Mouse (Mus musculus): ENCODE measurements around the gene Cryge.
"Not testable (repeated sequence)": the region's sequence is repeated elsewhere in the genome, so short reads cannot be mapped to it uniquely, and the experiment has no call there.

Cryge gene

GRCm38 (mm10) chr1:65050952-65051351, at the start of gene Cryge:
Cryge (minus strand) TSS chr1:65051149.
- not testable (repeated sequence) for DNase-seq

GRCm38 (mm10) chr1:65096953-65097352, 46.0 kb upstream of the Cryge start:
- DNase-seq = no peak

- no peak for DNase-seq
Measured at GRCm38 (mm10) chr1:65091566-65091965, 40.6 kb upstream of the Cryge start.

- DNase-seq = no peak
Measured at GRCm38 (mm10) chr1:65090370-65090769, 39.4 kb upstream of the Cryge start.

- no peak for DNase-seq
Measured at GRCm38 (mm10) chr1:65088567-65089356, 37.8 kb upstream of the Cryge start.

GRCm38 (mm10) chr1:65082188-65082587, 31.2 kb upstream of the Cryge start, which contains the start of gene Crygb:
Crygb (minus strand) TSS chr1:65082288.
- DNase-seq = no peak

- no peak for DNase-seq
Measured at GRCm38 (mm10) chr1:65075607-65076006, 24.7 kb upstream of the Cryge start.

GRCm38 (mm10) chr1:65073589-65073988, 22.6 kb upstream of the Cryge start, which contains the start of gene Crygc:
Crygc (minus strand) TSS chr1:65073689.
- no peak for DNase-seq

- no peak for DNase-seq
Measured at GRCm38 (mm10) chr1:65067842-65068241, 16.9 kb upstream of the Cryge start.

- DNase-seq = no peak
Measured at GRCm38 (mm10) chr1:65064201-65064600, 13.3 kb upstream of the Cryge start.

GRCm38 (mm10) chr1:65063352-65063751, 12.4 kb upstream of the Cryge start, which contains the start of gene Crygd:
Crygd (minus strand) TSS chr1:65063452.
- no peak for DNase-seq

GRCm38 (mm10) chr1:65052140-65052539, 1.2 kb upstream of the Cryge start:
- DNase-seq = no peak

GRCm38 (mm10) chr1:65051696-65052095, 747 bp upstream of the Cryge start:
- no peak for DNase-seq

GRCm38 (mm10) chr1:65048781-65049180, 2.2 kb downstream of the Cryge start:
- no peak for DNase-seq

GRCm38 (mm10) chr1:65046401-65047109, 4.4 kb downstream of the Cryge start:
- no peak for DNase-seq

GRCm38 (mm10) chr1:65043433-65043832, 7.5 kb downstream of the Cryge start:
- DNase-seq = no peak

GRCm38 (mm10) chr1:65041837-65042236, 9.1 kb downstream of the Cryge start:
- no peak for DNase-seq

GRCm38 (mm10) chr1:65040806-65041205, 10.1 kb downstream of the Cryge start:
- no peak for DNase-seq

- DNase-seq = no peak
Measured at GRCm38 (mm10) chr1:65039679-65040078, 11.3 kb downstream of the Cryge start.

- DNase-seq = no peak
Measured at GRCm38 (mm10) chr1:65037542-65037941, 13.4 kb downstream of the Cryge start.

GRCm38 (mm10) chr1:65035513-65035912, 15.4 kb downstream of the Cryge start:
- no peak for DNase-seq

GRCm38 (mm10) chr1:65032641-65033040, 18.3 kb downstream of the Cryge start, which contains the start of gene Akr1cl:
Akr1cl (minus strand) TSS chr1:65032759.
- no peak for DNase-seq

- no peak for DNase-seq
Measured at GRCm38 (mm10) chr1:65028206-65028605, 22.7 kb downstream of the Cryge start.

- DNase-seq = no peak
Measured at GRCm38 (mm10) chr1:65012726-65013125, 38.2 kb downstream of the Cryge start.
